Mouse (Mus musculus) macrophage (primary cell): Measurements from ENCODE around the gene Mfn1. TPM values are rescaled to one million over a fixed set of nuclear protein-coding genes. Genes with fewer than 3 reads are reported as not detected.

Experiments
- H3K27ac ChIP-seq: fragments of 350-480 bp; formaldehyde crosslinking; 2 replicates; pipeline ENCODE4 v1.9.0; 2021
- H3K36me3 ChIP-seq: fragments of 350-480 bp; formaldehyde crosslinking; 2 replicates; pipeline ENCODE4 v1.9.0; 2021; ENCODE audit errors: inconsistent target
- H3K4me3 ChIP-seq: fragments of 350-480 bp; formaldehyde crosslinking; 2 replicates; pipeline ENCODE4 v1.9.0; 2021; ENCODE audit errors: inconsistent target
- H3K79me2 ChIP-seq: fragments of 350-480 bp; formaldehyde crosslinking; 2 replicates; pipeline ENCODE4 v1.9.0; 2021; ENCODE audit errors: inconsistent target
- WGBS: methylation state at CpG from one replicate; pipeline ENCODE4 v1.1.7; 2026; ENCODE audit warnings: inconsistent platforms; ENCODE audit not compliant: missing documents; 5-methylcytosine and 5-hydroxymethylcytosine counted together
- polyA plus RNA-seq: library from polyadenylated mRNA; stranded (reverse); fragments of 250-400 nt; gene quantifications from 3 replicates; pipeline ENCODE4 v1.2.4, GENCODE M21; 2018; ENCODE audit warnings: inconsistent platforms
- total RNA-seq, 78 experiments: library from RNA; depleted of rRNA; stranded (reverse); fragments of 250-400 nt; gene quantifications; 1 replicate in 9 of 78; 2 replicates in 24 of 78; 3 replicates in 43 of 78; 4 replicates in 2 of 78; pipeline ENCODE4 v1.2.4; 2018; ENCODE audit warnings: inconsistent platforms in 56 of 78

Gene Mfn1
- 100 to 1,000 TPM in 3 of 26 experiments, 10 to 100 TPM in 23; 35.0 to 113 (median 69.7) TPM for total RNA-seq (2018; cell fraction: chromatin; rRNA removed)
- total RNA-seq (2018; cell fraction: cytosol; rRNA removed), result 10 to 100 TPM; 12.6 to 28.2 (median 16.2) TPM
- total RNA-seq (2018; cell fraction: nucleus; rRNA removed), result 10 to 100 TPM; 22.0 to 61.0 (median 36.7) TPM
- 15.2 to 33.6 TPM (median 24.9 TPM) in 3 replicates for polyA plus RNA-seq

DNA sequence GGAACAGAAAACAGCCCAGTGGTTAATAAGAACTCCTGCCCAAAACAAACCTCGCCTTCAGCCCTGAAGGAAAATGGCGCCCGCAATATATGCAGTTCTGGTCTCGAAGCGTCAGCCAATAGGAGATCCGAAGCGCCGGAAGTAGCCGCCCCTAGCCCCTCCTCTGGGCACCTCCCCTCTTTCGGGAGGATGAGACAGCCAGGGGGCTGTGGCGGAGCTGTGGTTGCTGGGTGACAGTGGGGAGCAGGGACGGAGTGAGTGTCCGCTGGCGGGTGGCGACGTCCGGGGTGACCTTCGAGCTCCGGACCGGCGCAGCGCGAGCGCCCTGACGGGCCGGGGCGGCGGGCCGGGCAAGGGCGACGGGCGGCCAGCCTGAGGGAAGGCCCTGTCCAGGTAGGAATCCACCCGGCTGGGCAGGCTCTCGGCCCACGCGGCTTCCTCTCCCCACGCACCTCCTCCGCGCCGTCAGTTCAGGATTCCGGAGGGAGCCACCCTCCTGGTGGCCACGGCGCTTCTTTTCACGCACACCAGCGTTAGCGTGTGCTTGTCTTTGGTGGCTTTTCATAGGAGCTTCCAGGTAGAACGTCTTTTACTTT is at the start of gene Mfn1:
Gene Mfn1 (plus strand): TSS at position 163 of the 596 bp plus-strand sequence.
- WGBS, result under 1% methylated on average over 47 of the region's 47 CpGs
- no peaks in the 10 kb centered on the region for H3K79me2 ChIP-seq
- H3K4me3 ChIP-seq, result peak within 1 kb of the TSS; percentile 68
- 0 out of 2 replicates have a peak, but pooled peaks cover 5% of the 10 kb centered on the region for H3K36me3 ChIP-seq
- no peak within 1 kb of the TSS for H3K27ac ChIP-seq

DNA sequence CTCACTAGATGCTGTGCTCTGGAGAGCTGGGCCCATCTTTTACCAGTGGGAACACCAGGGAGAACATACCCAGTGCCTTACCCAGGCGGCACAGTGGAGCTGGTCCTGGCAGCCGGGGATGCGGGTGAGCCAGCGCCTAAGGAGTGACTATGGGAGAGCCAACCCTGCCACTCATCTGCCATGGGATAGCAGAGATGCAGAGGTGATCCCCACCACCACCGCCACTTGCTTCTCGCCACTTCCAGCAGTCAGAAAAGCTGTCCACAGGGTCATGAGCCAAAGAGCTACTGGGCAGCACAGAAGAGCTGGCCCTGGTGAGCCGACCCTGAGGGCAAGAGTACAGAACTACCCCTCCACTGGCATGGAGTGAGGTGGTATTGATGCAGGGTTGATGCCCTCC is 49.3 kb upstream of the Mfn1 start:
- no peak overlapping the region for H3K27ac ChIP-seq
- WGBS, result 95% methylated on average over 7 of the region's 7 CpGs
- H3K36me3 ChIP-seq, result no peaks in the 10 kb centered on the region
- no peak overlapping the region for H3K4me3 ChIP-seq
- H3K79me2 ChIP-seq, result no peaks in the 10 kb centered on the region

DNA sequence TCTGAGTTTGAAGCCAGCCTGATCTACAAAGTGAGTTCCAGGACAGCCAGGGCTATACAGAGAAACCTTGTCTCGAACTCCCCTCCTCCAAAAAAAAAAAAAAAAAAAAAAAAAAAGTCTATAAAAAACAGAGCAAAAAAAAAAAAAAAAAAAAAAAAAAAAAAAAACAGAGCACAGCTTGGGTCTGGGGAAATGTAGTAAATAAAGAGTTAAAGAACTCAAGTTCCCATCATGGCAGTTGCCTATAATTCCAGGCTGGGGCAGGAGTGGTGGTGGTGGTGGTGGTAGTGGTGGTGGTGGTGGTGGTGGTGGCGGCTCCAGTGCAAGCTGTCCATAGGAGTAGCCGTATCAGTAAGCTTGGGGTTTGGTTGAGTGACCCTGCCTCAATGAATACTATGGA is 46.2 kb upstream of the Mfn1 start:
- Histone ChIP-seq H3K4me3 (no peak overlapping the region), H3K36me3 (no peaks in the 10 kb centered on the region), H3K79me2 (no peaks in the 10 kb centered on the region), H3K27ac (no peak overlapping the region)
- WGBS, result 83% methylated on average over 1 of the region's 3 CpGs

DNA sequence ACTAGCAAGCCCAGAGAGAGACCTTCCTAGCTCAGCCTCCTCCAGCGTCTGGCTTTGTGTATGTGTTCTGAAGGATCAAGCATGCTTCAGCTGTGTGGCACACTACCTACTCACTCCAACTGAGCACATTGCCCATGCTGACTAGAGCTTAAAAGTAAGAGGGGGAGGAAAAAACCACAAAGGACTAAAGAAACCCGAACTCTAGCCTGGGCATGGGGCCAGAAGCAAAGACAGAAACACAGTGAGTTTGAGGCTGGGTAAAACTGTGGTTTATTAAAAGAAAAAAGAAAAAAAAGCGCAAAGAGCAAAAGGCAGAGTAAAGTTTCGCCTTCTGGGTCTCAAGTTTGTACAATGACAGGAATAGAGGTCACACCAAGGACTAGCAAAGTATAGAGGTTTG is 42.7 kb upstream of the Mfn1 start:
- Histone ChIP-seq H3K27ac (no peak overlapping the region), H3K36me3 (no peaks in the 10 kb centered on the region), H3K4me3 (no peak overlapping the region), H3K79me2 (no peaks in the 10 kb centered on the region)
- 44% methylated on average over 4 of the region's 4 CpGs for WGBS

DNA sequence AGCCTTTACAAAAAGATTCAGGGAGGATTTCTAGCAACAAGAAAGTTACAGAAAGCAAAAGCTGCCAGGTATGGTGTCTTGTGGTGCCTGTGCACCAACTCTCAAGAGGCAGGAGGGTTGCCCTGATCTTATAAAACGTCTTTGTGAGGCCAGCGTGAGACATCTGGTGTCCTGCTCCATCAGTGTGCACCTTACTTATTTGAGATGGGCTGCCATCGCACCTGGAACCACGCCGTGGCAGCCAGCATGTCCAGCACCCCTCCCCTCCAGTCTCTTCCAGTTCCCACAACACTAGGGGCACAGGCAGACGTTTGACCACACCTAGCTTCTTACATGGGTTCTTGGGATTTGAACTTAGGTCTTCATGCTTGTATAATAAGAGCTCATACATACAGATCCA is 41.1 kb upstream of the Mfn1 start:
- Histone ChIP-seq H3K4me3 (no peak overlapping the region), H3K79me2 (no peaks in the 10 kb centered on the region), H3K36me3 (no peaks in the 10 kb centered on the region), H3K27ac (no peak overlapping the region)
- 86% methylated on average over 6 of the region's 6 CpGs for WGBS

DNA sequence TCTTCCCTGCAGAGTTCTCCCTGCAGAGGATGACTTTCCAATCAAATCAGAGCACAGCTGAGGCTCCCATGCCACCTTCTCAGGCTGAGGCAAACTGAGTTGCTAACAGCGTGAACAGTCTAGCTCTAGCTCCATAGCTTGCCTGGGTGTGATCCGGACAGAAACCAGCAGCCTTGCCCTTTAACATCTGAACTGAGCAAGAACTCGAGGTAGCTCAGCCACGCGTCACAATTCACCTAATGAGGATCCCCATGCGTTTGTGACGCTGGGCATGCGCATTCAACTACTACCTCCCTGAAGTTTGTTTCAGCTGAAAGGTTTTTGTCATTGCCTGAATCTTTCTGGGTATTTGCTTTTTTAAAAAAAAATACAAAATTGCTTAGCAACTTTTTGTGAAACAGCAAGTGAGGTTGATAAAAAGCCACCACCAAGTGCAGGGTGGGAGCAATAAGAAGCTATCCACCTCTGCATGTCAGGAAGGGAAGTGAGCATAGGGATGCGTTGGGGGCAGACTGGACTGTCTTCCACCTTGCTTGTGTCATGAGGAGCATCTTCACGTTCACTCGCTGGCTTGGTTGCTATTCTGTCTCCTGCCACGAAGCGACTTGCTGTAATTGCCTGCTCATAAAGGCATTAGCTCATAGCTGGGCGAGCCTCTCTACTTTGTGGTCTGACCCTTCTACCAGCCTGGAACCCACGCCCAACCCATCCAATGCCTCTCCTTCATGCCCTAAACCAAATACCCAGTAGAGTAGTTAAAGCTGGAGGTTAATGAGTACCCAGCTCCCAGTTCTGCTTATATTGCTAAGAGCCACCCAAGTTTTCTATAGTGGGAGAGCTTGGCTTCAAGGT is 39.0 kb upstream of the Mfn1 start:
- Histone ChIP-seq H3K79me2 (no peaks in the 10 kb centered on the region), H3K27ac (no peak overlapping the region), H3K4me3 (no peak overlapping the region), H3K36me3 (no peaks in the 10 kb centered on the region)
- 80% methylated on average over 15 of the region's 15 CpGs for WGBS

DNA sequence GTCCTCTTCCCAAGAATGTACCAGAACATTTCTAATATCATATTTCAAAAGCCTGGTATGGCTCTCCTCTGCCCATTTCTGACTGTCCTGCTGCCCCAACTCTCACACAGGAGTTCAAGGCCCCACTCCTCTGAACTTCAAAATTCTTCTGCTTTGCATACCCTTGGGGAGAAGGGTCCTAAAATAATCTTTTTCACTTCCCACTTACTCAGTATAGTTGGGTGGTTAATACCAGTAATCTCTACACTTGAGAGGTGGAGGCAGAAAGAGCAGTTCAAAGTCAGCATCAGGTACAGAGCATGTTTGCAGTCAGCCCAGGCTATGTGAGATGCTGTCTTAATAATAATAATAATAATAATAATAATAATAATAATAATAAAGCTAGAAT is 38.3 kb upstream of the Mfn1 start:
- Histone ChIP-seq H3K4me3 (no peak overlapping the region), H3K79me2 (no peaks in the 10 kb centered on the region), H3K27ac (no peak overlapping the region), H3K36me3 (no peaks in the 10 kb centered on the region)

DNA sequence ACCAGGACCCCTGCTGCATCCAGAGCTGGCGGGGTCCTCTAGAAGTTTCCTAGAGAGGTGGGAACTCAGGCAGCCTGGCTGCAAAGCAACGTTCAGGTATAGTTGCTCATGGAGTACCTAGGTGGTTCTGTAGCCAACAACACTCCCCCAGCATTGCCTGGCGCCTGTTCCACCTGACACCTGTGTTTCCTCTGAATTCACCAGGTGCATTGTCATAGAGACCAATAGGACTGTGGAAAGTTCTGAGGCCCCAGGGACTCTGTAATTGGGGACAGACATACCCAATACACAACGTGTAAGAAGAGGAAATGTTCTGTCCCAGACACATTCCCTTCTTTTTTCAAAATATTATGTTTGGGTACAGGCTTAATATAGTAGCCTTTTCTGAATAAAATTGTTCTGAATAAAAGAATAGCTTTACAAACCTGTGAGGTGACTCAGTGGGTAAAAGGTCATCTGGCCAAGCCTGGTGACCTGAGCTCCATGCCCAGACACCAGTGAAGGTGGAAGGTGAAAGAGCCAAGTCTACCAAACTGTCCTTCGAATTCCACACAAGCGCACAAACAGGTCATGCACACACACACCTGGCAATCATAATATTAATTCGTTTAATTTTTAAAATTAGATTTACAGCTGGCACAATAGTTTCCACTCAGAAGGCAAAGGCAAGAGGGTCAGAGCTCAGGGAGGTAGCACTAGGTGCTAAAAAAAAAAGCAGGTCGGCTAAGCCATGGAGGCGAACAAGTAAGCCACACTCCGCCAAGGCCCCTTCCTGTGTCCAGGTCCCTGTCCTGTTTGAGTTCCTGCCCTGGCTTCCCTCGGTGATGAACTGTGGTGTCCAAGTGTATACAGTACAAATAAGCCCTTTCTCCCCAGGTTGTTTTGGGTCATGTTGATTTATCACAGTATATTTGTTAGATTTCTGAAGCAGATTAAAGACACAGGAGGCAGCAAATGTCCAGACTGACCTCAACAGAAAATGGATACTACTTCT is 36.9 kb upstream of the Mfn1 start, which contains the start of gene Kcnmb3:
Gene Kcnmb3 (minus strand): TSS at position 135 of the 994 bp plus-strand sequence.
- no peak within 1 kb of the TSS for H3K4me3 ChIP-seq
- no peak within 1 kb of the TSS for H3K27ac ChIP-seq

DNA sequence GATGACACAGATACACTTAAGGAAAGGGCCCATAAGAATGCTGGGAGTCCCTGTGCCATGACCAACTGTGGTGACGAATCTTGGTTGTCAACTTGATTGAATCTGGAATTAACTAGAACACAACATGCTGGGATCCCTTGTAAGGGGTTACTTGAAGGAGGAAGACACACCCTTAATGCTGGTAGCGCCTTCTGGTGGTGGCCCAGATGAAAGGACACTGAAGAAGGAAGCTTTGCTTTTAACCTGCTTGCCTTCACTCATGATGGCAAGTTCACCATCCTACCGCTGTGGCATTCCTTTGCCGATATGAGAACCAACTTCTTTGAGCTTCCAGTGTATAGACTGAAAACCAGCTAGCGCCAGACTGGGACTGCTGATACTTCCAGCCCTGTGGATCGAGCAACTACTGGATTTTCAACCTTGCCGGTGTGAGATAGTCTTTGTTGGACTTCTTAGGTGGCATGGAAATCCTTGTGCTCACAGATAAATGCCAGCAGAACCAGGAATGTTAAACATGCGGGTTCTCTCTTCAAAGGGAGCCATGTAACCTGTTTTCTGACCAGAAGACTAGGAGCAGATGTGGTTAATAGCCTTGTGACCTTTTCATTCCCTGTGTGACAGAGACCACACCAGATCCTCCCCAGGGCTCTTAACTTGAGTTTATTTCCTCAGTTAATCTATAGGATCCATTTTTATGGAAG is 34.7 kb upstream of the Mfn1 start:
- Histone ChIP-seq H3K36me3 (no peaks in the 10 kb centered on the region), H3K79me2 (no peaks in the 10 kb centered on the region), H3K27ac (no peak overlapping the region), H3K4me3 (no peak overlapping the region)
- WGBS, result 90% methylated on average over 8 of the region's 8 CpGs

More for the DNA sequence above, 36.9 kb upstream of the Mfn1 start, which contains the start of gene Kcnmb3:
- Histone ChIP-seq H3K79me2 (no peaks in the 10 kb centered on the region), H3K36me3 (no peaks in the 10 kb centered on the region)
- 82% methylated on average over 11 of the region's 11 CpGs for WGBS

DNA sequence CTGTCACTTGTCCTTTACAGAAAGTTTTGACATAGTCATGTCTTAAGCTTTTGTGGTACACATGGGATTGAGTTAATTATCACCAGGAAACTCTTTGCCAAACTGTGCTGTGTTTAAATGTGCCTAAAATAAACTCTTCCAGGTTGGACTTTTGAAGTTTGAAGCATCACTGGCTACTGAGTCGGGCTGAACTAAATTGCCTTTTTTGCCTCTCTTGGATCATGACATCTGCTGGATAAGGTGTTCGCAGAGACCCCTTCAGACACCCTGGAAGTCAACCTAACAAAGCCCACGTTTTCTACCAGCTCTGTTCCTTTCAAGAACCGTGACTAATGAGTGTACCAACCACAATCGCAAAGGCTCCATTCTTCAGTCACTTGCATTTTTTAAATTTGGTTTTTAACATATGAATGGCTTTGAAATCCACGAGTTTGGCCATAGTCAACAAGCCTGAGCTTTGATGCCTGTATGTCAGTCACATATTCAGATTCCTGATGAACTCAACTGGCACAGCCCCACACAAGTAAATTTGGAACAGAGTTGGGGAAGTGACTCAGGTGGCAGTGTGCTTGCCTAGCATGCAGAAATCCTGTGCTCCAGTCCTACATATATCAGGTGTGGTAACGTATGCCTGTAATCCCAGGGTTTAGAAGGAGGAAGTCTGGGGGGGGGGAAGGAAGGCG is 34.0 kb upstream of the Mfn1 start:
- Histone ChIP-seq H3K36me3 (no peaks in the 10 kb centered on the region), H3K27ac (no peak overlapping the region), H3K4me3 (no peak overlapping the region), H3K79me2 (no peaks in the 10 kb centered on the region)
- WGBS, result 76% methylated on average over 8 of the region's 8 CpGs

DNA sequence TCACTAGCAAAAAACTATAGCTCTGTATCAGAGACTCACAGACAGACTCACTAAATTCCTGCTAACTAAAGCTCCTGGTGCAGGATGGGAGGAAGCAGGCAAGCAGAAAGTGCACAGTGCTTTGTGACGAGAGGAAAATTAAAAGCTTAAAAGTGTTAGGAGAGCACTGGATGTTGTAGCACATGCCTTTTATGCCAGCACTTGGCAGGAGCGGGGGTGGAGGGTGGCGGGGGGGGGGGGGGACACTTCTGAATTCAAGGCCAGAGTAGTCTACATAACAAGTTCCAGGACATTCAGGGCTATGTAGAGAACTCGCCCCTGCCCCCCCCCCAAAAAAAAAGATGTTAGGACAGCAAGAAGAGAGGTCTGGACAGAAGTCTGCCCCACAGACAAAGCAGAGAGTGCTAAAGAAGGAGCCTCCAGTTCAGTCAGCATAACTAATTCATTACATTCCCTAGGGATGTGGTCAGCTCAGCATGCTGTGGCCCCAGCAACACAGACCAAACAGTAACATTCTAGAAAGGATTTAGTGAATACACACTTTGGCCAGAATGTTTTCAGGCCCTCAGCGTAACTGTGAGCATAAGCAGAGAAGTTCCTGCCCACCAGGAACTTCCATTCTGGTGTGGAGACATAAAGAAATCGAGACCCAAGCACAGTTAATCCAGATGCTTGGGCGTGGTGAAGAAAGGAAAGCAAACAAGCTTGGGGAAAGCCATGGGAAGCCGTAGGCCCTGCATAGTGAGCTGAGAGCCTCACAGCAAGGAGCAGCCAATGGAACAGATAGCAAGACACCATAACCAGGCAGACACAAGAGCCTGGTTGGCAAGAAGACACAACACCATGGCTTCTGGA is 33.2 kb upstream of the Mfn1 start:
- no peaks in the 10 kb centered on the region for H3K36me3 ChIP-seq
- H3K4me3 ChIP-seq, result no peak overlapping the region
- no peak overlapping the region for H3K27ac ChIP-seq
- WGBS, result 78% methylated on average over 8 of the region's 8 CpGs
- no peaks in the 10 kb centered on the region for H3K79me2 ChIP-seq

DNA sequence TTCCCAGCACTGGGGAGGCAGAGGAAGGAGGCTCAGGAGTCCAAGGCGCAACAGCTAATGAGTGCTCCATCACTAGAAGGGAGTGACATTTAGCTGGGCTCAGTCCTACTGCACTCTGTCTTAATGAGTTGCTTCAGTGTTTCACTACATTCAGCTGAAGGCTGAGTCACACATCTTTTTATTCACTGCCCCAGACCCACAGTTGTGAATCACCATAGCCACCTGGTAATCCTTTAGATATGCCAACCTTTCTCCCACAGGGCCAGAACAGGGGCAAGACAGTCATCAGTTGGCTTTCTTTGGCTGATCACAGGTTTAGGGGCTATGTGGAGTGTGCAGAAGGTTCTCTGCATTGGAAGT is 32.6 kb upstream of the Mfn1 start:
- no peaks in the 10 kb centered on the region for H3K36me3 ChIP-seq
- WGBS, result 100% methylated on average over 1 of the region's 1 CpGs
- no peak overlapping the region for H3K27ac ChIP-seq
- no peaks in the 10 kb centered on the region for H3K79me2 ChIP-seq
- H3K4me3 ChIP-seq, result no peak overlapping the region

DNA sequence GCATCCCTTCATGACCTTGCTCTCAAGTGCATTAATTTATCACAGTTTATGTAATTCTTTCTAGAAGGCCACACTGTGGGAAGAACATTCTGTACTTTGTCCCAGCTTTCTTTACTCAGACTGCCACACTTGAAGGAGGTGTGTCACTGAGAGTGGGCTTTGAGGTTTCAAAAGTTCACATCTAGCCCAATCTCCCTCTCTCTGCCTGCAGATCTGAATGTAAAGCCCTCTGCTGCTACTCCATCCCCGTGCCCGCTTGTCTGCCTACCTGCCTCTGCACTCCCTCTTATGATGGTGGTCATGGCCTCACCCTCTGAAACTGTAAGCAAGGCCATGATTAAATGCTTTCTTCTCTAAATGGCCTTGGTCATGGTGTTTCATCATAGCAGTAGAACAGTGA is 28.9 kb upstream of the Mfn1 start:
- WGBS, result 96% methylated on average over 2 of the region's 2 CpGs
- Histone ChIP-seq H3K27ac (no peak overlapping the region), H3K36me3 (no peaks in the 10 kb centered on the region), H3K4me3 (no peak overlapping the region), H3K79me2 (no peaks in the 10 kb centered on the region)
